Mouse (Mus musculus) spleen, adult 2 months (tissue): ENCODE data around the gene Pde8a.

Source experiments
- CTCF ChIP-seq: fragments of 200-500 bp; IDR thresholded peaks from 2 replicates; pipeline ENCODE4 v1.5.1; 2011; ENCODE audit warnings: mild to moderate bottlenecking, inconsistent platforms; ENCODE audit not compliant: insufficient read depth, insufficient read length, insufficient replicate concordance; ENCODE audit errors: extremely low read depth
- POLR2A ChIP-seq: fragments of 200-500 bp; IDR thresholded peaks from 2 replicates; pipeline ENCODE4 v1.6.1; 2011; ENCODE audit warnings: low read depth, low read length, inconsistent platforms

DNA sequence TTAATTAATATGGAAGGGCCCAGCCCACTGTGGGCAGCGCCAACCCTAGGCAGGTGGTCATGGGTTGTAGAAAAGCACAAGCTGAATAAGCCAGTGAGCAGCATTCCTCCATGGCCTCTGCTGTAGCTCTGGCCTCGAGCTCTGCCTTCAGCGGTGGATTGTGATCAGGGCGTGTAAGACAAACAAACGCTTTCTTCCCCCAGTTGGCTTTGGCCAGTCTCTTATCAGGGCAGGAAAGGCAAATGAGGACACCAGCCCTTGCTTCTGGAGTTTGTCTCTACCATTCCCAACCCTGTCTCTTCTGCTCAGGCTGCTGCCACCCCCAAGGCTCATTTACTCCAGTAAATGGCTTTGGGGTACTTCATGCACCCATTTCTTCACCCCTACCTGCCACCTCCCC is 38.7 kb upstream of the Pde8a start:
- TF ChIP-seq POLR2A (no peak), CTCF (no peak)
